Mouse (Mus musculus) layer of hippocampus, postnatal 25 days (tissue): ENCODE results near the gene Mtfmt. TPM values are rescaled to one million over a fixed set of nuclear protein-coding genes. Genes with fewer than 3 reads are reported as not detected.

ENCODE experiments used
- DNase-seq, 2 experiments: peaks; one replicate each; pipeline ENCODE4 v3.0.0; 2022; ENCODE audit warnings: mixed read lengths in 2 of 2, low spot score in 1 of 2; ENCODE audit errors: extremely low spot score in 1 of 2
- total RNA-seq, 2 experiments: library from RNA; stranded (reverse); gene quantifications; 2 replicates each; pipeline ENCODE4 v1.2.3; 2021

Gene Mtfmt
- total RNA-seq, 2 experiments from 2014 or later, result 15.5 to 20.3 TPM

DNA sequence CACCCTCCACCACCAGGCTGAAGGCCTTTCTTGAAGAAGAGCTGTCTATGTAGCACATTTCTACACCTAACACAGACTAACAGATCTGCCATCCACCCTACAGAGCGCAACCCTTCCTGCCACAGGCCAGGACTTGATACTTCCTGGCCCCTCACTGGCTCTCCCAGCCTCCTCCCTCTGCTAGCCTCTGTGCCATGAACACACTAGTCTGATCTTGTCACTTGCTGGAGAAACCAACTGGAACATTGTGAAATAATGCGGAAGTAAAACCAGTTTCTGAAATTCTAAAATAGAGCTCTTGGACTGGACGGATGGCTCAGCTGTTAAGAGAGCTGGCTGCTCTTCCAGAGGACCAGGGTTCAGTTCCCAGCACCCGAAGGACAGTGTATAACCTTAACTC lies 57.3 kb downstream of the Mtfmt start:
- DNase-seq, result no peak

DNA sequence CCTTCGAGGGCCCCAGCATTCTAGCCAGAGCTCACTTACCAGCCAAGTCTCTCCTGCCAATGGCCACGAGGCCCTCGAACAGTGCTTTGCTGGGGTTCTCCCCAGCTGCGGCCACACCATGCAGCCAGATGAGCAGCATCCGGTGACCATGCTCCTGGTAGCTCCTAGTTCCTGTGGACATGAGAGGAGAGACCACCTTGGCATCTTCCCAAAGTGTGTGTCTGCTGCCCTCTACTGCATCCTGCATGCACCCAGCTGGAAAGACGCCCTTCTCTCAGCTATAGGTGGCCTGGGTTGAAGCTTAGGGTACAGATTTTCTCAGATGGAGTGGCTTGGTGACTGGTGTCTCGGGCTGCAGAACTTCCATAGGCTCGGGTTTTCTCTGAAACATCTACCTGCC lies 66.6 kb downstream of the Mtfmt start:
- DNase-seq, result no peak

Other genes with a start within 250 kb of the Mtfmt start
- gene Parp16, start 240.4 kb upstream of the Mtfmt start, total RNA-seq, result 1 to 10 TPM; 3.7 to 4.6 TPM
- gene Cilp, start 170.6 kb upstream of the Mtfmt start, total RNA-seq, result not detected
- 10 to 100 TPM; 32.8 to 33.3 TPM for gene Clpx, start 141.5 kb upstream of the Mtfmt start, total RNA-seq
- 10 to 100 TPM; 25.0 to 25.7 TPM for gene Pdcd7, start 89.7 kb upstream of the Mtfmt start, total RNA-seq
- 1 to 10 TPM; 2.0 to 2.5 TPM for gene Ubap1l, start 74.7 kb upstream of the Mtfmt start, total RNA-seq
- under 1 TPM; 0.17 to 0.40 TPM for gene Kbtbd13, start 44.1 kb upstream of the Mtfmt start, total RNA-seq
- 1 to 10 TPM; 3.0 to 4.3 TPM for gene Rasl12, start 37.3 kb upstream of the Mtfmt start, total RNA-seq
- gene Slc51b, start 12.8 kb upstream of the Mtfmt start, total RNA-seq, result not detected
- 10 to 100 TPM; 29.6 to 39.8 TPM for gene Spg21, start 25.2 kb downstream of the Mtfmt start, total RNA-seq
- gene Ankdd1a, start 84.4 kb downstream of the Mtfmt start, total RNA-seq, result 1 to 10 TPM; 3.3 to 3.8 TPM
- gene Plekho2, start 144.3 kb downstream of the Mtfmt start, total RNA-seq, result 10 to 100 TPM; 11.3 to 13.7 TPM
- gene Pif1, start 151.4 kb downstream of the Mtfmt start, total RNA-seq, result under 1 TPM; 0.07 to 0.19 TPM
- 1 to 10 TPM; 2.8 to 2.9 TPM for gene Rbpms2, start 193.9 kb downstream of the Mtfmt start, total RNA-seq
- 100 to 1,000 TPM; 199 to 217 TPM for gene Oaz2, start 232.2 kb downstream of the Mtfmt start, total RNA-seq